Mouse (Mus musculus): ENCODE results near the gene Rab11fip4. TPM values are rescaled to one million over a fixed set of nuclear protein-coding genes. Genes with fewer than 3 reads are reported as not detected.

Gene Rab11fip4
- total RNA-seq, 2 experiments from 2014 or later, result 6.8 to 12.4 TPM

GRCm38 (mm10) chr11:79710868-79711765, 120.1 kb downstream of the Rab11fip4 start:
- DNase-seq (ENCODE audit: low spot score in 2 of 2), result peak; percentile 71 to 75

GRCm38 (mm10) chr11:79711766-79712369, 120.9 kb downstream of the Rab11fip4 start:
- no peak for DNase-seq (ENCODE audit: low spot score in 2 of 2)

- DNase-seq (ENCODE audit: low spot score in 2 of 2), result no peak
Observed at GRCm38 (mm10) chr11:79713184-79713583, 122.2 kb downstream of the Rab11fip4 start.

GRCm38 (mm10) chr11:79713678-79714077, 122.7 kb downstream of the Rab11fip4 start:
- no peak for DNase-seq (ENCODE audit: low spot score in 2 of 2)

GRCm38 (mm10) chr11:79714082-79714742, 123.2 kb downstream of the Rab11fip4 start:
- DNase-seq (ENCODE audit: low spot score in 2 of 2), result no peak

- DNase-seq (ENCODE audit: low spot score in 2 of 2), result no peak
Observed at GRCm38 (mm10) chr11:79714743-79715110, 123.7 kb downstream of the Rab11fip4 start.

- no peak for DNase-seq (ENCODE audit: low spot score in 2 of 2)
Observed at GRCm38 (mm10) chr11:79715316-79715715, 124.3 kb downstream of the Rab11fip4 start.

GRCm38 (mm10) chr11:79715733-79716452, 124.9 kb downstream of the Rab11fip4 start:
- DNase-seq (ENCODE audit: low spot score in 2 of 2), result no peak

GRCm38 (mm10) chr11:79716453-79716749, 125.4 kb downstream of the Rab11fip4 start:
- DNase-seq (ENCODE audit: low spot score in 2 of 2), result no peak

GRCm38 (mm10) chr11:79717271-79717670, 126.3 kb downstream of the Rab11fip4 start:
- DNase-seq (ENCODE audit: low spot score in 2 of 2), result no peak

GRCm38 (mm10) chr11:79717801-79718200, 126.8 kb downstream of the Rab11fip4 start:
- no peak for DNase-seq (ENCODE audit: low spot score in 2 of 2)

GRCm38 (mm10) chr11:79718202-79718601, 127.2 kb downstream of the Rab11fip4 start:
- no peak for DNase-seq (ENCODE audit: low spot score in 2 of 2)

GRCm38 (mm10) chr11:79718829-79719346, 127.9 kb downstream of the Rab11fip4 start:
- no peak for DNase-seq (ENCODE audit: low spot score in 2 of 2)

- no peak for DNase-seq (ENCODE audit: low spot score in 2 of 2)
Observed at GRCm38 (mm10) chr11:79720737-79721136, 129.7 kb downstream of the Rab11fip4 start.

GRCm38 (mm10) chr11:79722811-79723210, 131.8 kb downstream of the Rab11fip4 start:
- no peak for DNase-seq (ENCODE audit: low spot score in 2 of 2)

- no peak for DNase-seq (ENCODE audit: low spot score in 2 of 2)
Observed at GRCm38 (mm10) chr11:79725005-79725404, 134.0 kb downstream of the Rab11fip4 start.

- no peak for DNase-seq (ENCODE audit: low spot score in 2 of 2)
Observed at GRCm38 (mm10) chr11:79729231-79730047, 138.4 kb downstream of the Rab11fip4 start.

- DNase-seq (ENCODE audit: low spot score in 2 of 2), result no peak
Observed at GRCm38 (mm10) chr11:79730462-79730861, 139.4 kb downstream of the Rab11fip4 start.

GRCm38 (mm10) chr11:79731476-79731875, 140.5 kb downstream of the Rab11fip4 start:
- DNase-seq (ENCODE audit: low spot score in 2 of 2), result no peak

- DNase-seq (ENCODE audit: low spot score in 2 of 2), result no peak
Observed at GRCm38 (mm10) chr11:79733013-79733412, 142.0 kb downstream of the Rab11fip4 start.

Measured in adrenal gland, postnatal 4 days (tissue).